Mouse (Mus musculus) MEL (cell line): Measurements from ENCODE around the gene Dhdh.

ENCODE experiments used
- CTCF ChIP-seq, 3 experiments: IDR thresholded peaks in 2 of 3; conservative IDR thresholded peaks in 1 of 3; 2 replicates each; pipeline ENCODE4 v1.5.1; 2011 to 2012; ENCODE audit warnings: low read length in 3 of 3, low read depth in 2 of 3, mild to moderate bottlenecking in 2 of 3, improper control_type of control experiment in 1 of 3, inconsistent platforms in 1 of 3, mixed read lengths in 1 of 3, moderate library complexity in 1 of 3; ENCODE audit not compliant: control insufficient read depth in 1 of 3, insufficient read depth in 1 of 3, poor library complexity in 1 of 3, severe bottlenecking in 1 of 3
- HCFC1 ChIP-seq: IDR thresholded peaks from 2 replicates; pipeline ENCODE4 v1.6.1; 2012; ENCODE audit warnings: low read depth, mild to moderate bottlenecking, inconsistent platforms, low read length, improper control_type of control experiment, moderate library complexity
- MAFK ChIP-seq: IDR thresholded peaks from 2 replicates; pipeline ENCODE4 v1.6.1; 2011; ENCODE audit warnings: low read depth, mild to moderate bottlenecking, low read length, improper control_type of control experiment, borderline replicate concordance
- MEF2A ChIP-seq: IDR thresholded peaks from 2 replicates; pipeline ENCODE4 v1.6.1; 2014; ENCODE audit warnings: low read depth, mild to moderate bottlenecking, inconsistent platforms, low read length, improper control_type of control experiment; ENCODE audit not compliant: poor library complexity, insufficient replicate concordance, severe bottlenecking; ENCODE audit errors: extremely low read depth
- MYC ChIP-seq: IDR thresholded peaks from 2 replicates; pipeline ENCODE4 v1.6.1; 2011; ENCODE audit warnings: low read depth, mild to moderate bottlenecking, low read length, improper control_type of control experiment, moderate library complexity
- NRF1 ChIP-seq: IDR thresholded peaks from 2 replicates; pipeline ENCODE4 v1.6.1; 2014; ENCODE audit warnings: low read depth, mild to moderate bottlenecking, inconsistent platforms, low read length, improper control_type of control experiment, moderate library complexity; ENCODE audit not compliant: poor library complexity, insufficient read depth, severe bottlenecking
- POLR2A ChIP-seq, 2 experiments: IDR thresholded peaks; 2 replicates each; pipeline ENCODE4 v1.6.1; 2011 to 2012; ENCODE audit warnings: low read length in 2 of 2, mild to moderate bottlenecking in 2 of 2, control low read depth in 1 of 2, improper control_type of control experiment in 1 of 2, low read depth in 1 of 2, moderate library complexity in 1 of 2; ENCODE audit not compliant: control insufficient read depth in 1 of 2, insufficient read depth in 1 of 2, poor library complexity in 1 of 2
- RAD21 ChIP-seq: IDR thresholded peaks from 2 replicates; pipeline ENCODE4 v1.6.1; 2011; ENCODE audit warnings: mild to moderate bottlenecking, low read depth, low read length, improper control_type of control experiment
- TCF12 ChIP-seq: IDR thresholded peaks from 2 replicates; pipeline ENCODE4 v1.6.1; 2014; ENCODE audit warnings: low read depth, mild to moderate bottlenecking, inconsistent platforms, low read length, improper control_type of control experiment, moderate library complexity
- ZKSCAN1 ChIP-seq: IDR thresholded peaks from 2 replicates; pipeline ENCODE4 v1.6.1; 2012; ENCODE audit warnings: low read depth, mild to moderate bottlenecking, inconsistent platforms, low read length, improper control_type of control experiment, moderate library complexity

DNA sequence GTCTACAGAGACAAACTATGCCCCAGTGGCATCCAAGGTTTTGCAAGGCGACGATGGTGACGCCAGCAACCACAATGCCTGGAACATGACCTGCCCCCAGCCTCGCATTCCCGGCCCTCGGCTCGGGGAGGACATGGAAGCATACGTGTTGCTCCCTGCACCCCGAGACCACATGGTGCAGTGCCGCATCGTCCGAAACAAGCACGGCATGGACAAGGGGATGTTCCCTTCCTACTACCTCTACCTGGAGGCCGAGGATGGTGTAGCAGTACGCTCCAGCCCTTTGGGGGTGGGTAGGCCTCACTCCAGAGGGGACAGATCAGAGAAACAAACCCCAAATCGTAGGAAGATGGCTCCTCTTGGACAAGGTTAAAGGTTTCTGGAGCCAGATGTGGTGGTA lies 30.0 kb upstream of the Dhdh start:
- no peak for TF ChIP-seq POLR2A (IDR thresholded peaks at IDR 0.05; ENCODE audit: control insufficient read depth in 1 of 2, insufficient read depth in 1 of 2, low read depth in 1 of 2, low read length in 2 of 2, poor library complexity in 1 of 2)
- no peak for TF ChIP-seq MEF2A
- no peak for TF ChIP-seq NRF1
- TF ChIP-seq CTCF (IDR thresholded peaks at IDR 0.05 in 2 of 3, conservative IDR thresholded peaks at IDR 0.05 in 1 of 3; ENCODE audit: control insufficient read depth in 1 of 3, insufficient read depth in 1 of 3, low read depth in 2 of 3, low read length in 3 of 3, poor library complexity in 1 of 3, severe bottlenecking in 1 of 3) = no peak
- TF ChIP-seq TCF12 = no peak
- no peak for TF ChIP-seq ZKSCAN1
- TF ChIP-seq HCFC1 = no peak
- TF ChIP-seq MAFK = no peak
- TF ChIP-seq RAD21 = no peak
- TF ChIP-seq MYC = no peak
